Mouse (Mus musculus) hematopoietic stem cell, adult 5-6 weeks (primary cell): ENCODE results near the gene Flad1. TPM values are rescaled to one million over a fixed set of nuclear protein-coding genes. Genes with fewer than 3 reads are reported as not detected.
A peak's percentile ranks its signal among the peaks of the same experiment; 100 is the strongest.

ENCODE experiments used
- ATAC-seq, 2 experiments: fragments of 125-278 bp in 1 of 2; replicated peaks in 1 of 2; 2 replicates each; pipeline ENCODE4 v1.8.0; 2016 to 2017; ENCODE audit warnings: inconsistent platforms in 2 of 2, mild to moderate bottlenecking in 2 of 2, moderate number of reproducible peaks in 2 of 2, low read depth in 1 of 2, moderate TSS enrichment in 1 of 2; ENCODE audit not compliant: low FRiP score in 2 of 2, poor library complexity in 2 of 2, severe bottlenecking in 2 of 2, insufficient read depth in 1 of 2, low TSS enrichment in 1 of 2
- total RNA-seq: library from RNA; stranded (forward); fragments of 172-1452, 232-1000 nt; gene quantifications from 2 replicates; pipeline ENCODE4 v1.2.3, GENCODE M21; 2017

Gene Flad1
- total RNA-seq, 1 experiment from 2014 or later = 18.2 TPM

DNA sequence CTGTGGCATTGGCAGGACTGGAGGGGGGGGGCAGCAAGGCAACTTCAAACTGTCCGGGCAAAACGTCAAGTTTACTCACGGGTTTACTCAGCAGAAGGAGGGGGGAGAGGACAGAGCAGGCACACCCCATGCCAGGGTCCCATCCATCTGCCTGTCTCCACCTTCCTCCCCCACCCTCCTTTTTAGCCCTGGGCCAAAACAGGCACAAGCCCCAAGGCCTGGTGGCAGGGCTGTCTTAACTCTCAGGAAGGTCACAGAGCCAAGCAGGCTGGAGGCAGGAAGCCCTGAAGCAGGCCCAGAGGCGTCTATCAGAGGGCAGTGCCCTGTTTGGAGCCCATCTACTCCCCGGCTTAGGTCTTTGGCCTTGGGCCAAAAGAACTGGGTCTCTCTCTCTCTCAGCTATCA is 21.6 kb downstream of the Flad1 start:
- no peak for ATAC-seq

DNA sequence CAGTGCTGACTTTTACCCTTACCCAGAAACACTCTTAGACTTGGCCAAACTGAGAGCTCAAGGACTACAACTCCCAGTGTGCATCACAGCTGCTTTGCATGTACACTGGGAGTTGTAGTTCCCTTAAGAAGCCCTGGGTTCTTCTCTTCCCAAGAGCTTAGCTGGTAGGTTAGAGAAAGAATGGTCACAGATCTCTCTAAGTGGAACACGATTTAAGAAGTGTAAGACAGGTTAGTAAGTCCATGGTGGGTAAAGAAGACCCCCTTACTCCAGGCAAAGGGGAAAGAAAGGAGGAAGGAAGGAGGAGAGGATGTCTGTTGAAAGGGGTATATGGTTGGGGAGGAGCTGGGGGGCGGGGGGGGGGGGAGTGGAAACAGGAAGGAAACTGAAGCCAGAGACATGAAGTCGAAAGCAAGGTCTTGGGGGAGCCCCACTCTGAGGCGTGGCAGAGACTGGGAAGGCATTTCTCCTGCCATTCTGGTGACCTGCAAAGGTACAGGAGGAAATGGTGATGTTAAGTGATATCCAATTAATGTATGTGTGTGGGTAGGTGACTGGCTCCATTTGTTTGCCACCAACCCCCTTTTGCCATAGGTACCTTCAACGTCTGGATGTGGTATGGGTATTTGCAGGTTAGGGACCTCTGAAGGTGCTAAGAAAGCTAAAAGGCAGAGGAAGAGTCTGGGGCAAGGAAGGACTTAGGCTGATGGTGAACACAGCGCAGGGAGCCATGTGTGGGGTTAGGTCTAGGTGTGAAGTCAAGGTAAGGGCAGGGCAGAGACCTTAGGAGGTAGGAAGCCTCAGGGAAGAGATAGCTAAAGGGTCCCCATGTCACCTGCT is 22.5 kb downstream of the Flad1 start:
- 0 out of 4 replicates have a peak, but pooled peaks have one; percentile 17 to 20 for ATAC-seq

GRCm38 (mm10) chr3:89388134-89388881 is 23.4 kb downstream of the Flad1 start:
- ATAC-seq = no peak

- ATAC-seq = no peak
Measured at GRCm38 (mm10) chr3:89387632-89388031, 24.0 kb downstream of the Flad1 start.

GRCm38 (mm10) chr3:89386438-89387420 is 24.9 kb downstream of the Flad1 start:
- ATAC-seq = no peak

- ATAC-seq = no peak
Measured at GRCm38 (mm10) chr3:89385451-89385850, 26.2 kb downstream of the Flad1 start.

GRCm38 (mm10) chr3:89384331-89385076 is 27.2 kb downstream of the Flad1 start:
- ATAC-seq = no peak

- ATAC-seq = no peak
Measured at GRCm38 (mm10) chr3:89383651-89384255, 27.9 kb downstream of the Flad1 start.

- no peak for ATAC-seq
Measured at GRCm38 (mm10) chr3:89382950-89383349, 28.7 kb downstream of the Flad1 start.

DNA sequence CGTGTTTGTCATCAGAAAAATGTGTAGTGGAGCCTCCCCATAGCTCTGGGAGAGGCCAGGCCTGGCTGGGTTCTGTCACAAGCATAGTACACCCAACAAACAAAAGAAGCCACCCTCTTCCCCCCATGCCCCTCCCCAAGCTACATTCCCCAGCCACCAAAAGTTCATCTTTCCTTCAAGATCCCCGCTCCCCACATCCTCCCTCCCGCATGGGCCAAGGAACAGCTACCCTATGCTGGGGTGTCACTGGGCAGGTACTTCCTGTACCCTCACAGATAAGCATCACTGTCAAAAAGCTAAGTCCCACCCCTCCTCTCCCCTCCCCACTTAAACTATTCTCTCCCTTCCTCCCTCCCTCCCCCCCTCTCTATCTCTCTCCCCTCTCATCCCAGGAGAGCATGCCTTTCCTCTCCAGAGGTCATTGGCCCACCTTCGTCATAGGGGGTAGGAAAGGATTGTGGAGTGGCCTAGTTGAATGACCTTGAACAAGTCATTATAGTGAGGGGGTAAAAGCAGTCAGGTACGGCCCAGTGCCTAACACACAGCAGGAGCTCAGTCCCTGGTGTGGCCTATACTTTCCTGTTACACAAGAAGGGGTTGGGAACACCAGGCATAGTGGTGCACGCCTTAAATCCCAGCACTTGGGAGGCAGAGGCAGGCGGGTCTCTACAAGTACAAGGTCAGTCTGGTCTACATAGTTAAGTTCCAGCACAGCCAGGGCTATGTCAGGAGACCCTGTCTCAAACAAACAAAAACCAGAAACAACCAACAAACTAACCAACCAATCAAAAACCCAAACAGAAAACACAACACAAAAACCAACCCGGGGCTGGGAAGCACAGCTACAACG is 29.4 kb downstream of the Flad1 start:
- ATAC-seq = no peak

DNA sequence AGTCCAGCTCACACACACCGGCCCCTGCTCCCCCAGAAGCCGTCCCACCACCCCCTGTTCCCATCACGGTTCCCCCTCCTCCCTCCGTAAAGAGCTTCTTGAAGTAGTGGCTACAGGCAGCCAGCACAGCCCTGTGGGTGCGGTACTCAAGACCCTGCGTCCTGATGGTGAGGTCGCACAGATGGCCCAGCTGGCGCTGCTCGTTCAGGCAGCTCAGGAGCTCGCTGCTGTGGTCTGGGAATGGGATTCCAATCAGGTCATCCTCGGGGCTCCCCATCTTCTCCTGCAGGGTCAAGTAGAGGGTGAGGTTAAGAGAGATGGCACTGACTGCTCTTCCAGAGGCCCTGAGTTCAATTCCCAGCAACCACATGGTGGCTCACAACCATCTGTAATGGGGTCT is 30.4 kb downstream of the Flad1 start:
- no peak for ATAC-seq

GRCm38 (mm10) chr3:89380711-89381110 is 31.0 kb downstream of the Flad1 start:
- no peak for ATAC-seq

DNA sequence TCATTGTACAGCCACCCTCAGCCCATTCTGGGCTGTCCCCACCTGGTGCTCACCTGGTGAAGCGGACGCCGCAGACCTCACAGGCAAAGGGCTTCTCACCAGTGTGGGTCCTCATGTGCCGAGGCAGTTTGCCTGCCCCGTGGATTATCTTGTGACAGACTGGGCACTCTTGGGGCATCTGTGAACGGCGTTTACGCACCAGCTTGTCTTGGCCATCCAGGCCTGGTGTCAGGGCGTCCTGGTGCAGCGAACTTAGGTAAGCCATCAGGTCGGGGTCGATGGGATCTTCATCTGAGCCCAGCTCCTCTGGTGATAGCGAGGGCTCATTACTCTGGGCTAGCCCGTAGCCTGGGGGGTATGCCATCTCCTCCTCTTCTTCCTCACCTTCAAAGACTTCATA is 31.4 kb downstream of the Flad1 start:
- no peak for ATAC-seq

GRCm38 (mm10) chr3:89379388-89380131 is 32.1 kb downstream of the Flad1 start:
- ATAC-seq = no peak

GRCm38 (mm10) chr3:89378394-89379067 is 33.1 kb downstream of the Flad1 start:
- peak; percentile 72 to 78 for ATAC-seq
